Mouse (Mus musculus) embryonic facial prominence, embryonic 11.5 days (tissue): ENCODE data around the gene Slc38a10. TPM values are rescaled to one million over a fixed set of nuclear protein-coding genes. Genes with fewer than 3 reads are reported as not detected.

Source experiments
- ATAC-seq: fragments of 200-750 bp; cut with Nextera tagmentation; replicated peaks from 2 replicates; pipeline ENCODE4 v1.8.0; 2017; ENCODE audit warnings: low read depth; ENCODE audit not compliant: insufficient number of reproducible peaks, low FRiP score, low TSS enrichment
- DNase-seq: peaks from one replicate; pipeline ENCODE4 v3.0.0-alpha.2; 2015; ENCODE audit warnings: low spot score
- H3K27ac ChIP-seq: fragments of 300-500 bp; sonication (generic); replicated peaks from 2 replicates; pipeline ENCODE4 v1.5.1; 2014; ENCODE audit warnings: mild to moderate bottlenecking, low read depth, low read length, control low read depth
- H3K27me3 ChIP-seq: fragments of 300-500 bp; sonication (generic); 2 replicates; pipeline ENCODE4 v1.6.1; 2014; ENCODE audit warnings: mild to moderate bottlenecking, low read length, moderate library complexity, mixed read lengths; ENCODE audit not compliant: control insufficient read depth, insufficient read depth
- H3K36me3 ChIP-seq: fragments of 300-500 bp; sonication (generic); replicated peaks from 2 replicates; pipeline ENCODE4 v1.6.1; 2014; ENCODE audit warnings: low read depth, mild to moderate bottlenecking, low read length, moderate library complexity, mixed read lengths; ENCODE audit not compliant: control insufficient read depth, insufficient read depth
- H3K4me1 ChIP-seq: fragments of 300-500 bp; sonication (generic); 2 replicates; pipeline ENCODE4 v1.6.1; 2014; ENCODE audit warnings: low read length, mixed read lengths; ENCODE audit not compliant: control insufficient read depth, insufficient read depth
- H3K4me2 ChIP-seq: fragments of 300-500 bp; sonication (generic); 2 replicates; pipeline ENCODE4 v1.6.1; 2014; ENCODE audit warnings: low read depth, mild to moderate bottlenecking, control low read depth, low read length, moderate library complexity
- H3K4me3 ChIP-seq: fragments of 300-500 bp; sonication (generic); 2 replicates; pipeline ENCODE4 v1.5.1; 2014; ENCODE audit warnings: low read depth, low read length, control low read depth
- H3K9ac ChIP-seq: fragments of 300-500 bp; sonication (generic); replicated peaks from 2 replicates; pipeline ENCODE4 v1.6.1; 2014; ENCODE audit warnings: mild to moderate bottlenecking, control low read depth, low read length
- H3K9me3 ChIP-seq: fragments of 300-500 bp; sonication (generic); replicated peaks from 2 replicates; pipeline ENCODE4 v1.6.1; 2016; ENCODE audit warnings: mild to moderate bottlenecking, low read length, inconsistent platforms, mixed read lengths; ENCODE audit not compliant: control insufficient read depth
- WGBS: fragments of 180-500 bp; shearing (Covaris S2); extraction: QIAGEN DNeasy Blood & Tissue Kit; methylation state at CpG from one replicate; pipeline ENCODE4 v1.1.7; 2014; 5-methylcytosine and 5-hydroxymethylcytosine counted together
- polyA plus RNA-seq: library from polyadenylated mRNA; unstranded; fragments of >200 nt; fragmentation: Nextera tagmentation; extraction: Ambion mirVana; gene quantifications from 2 replicates; pipeline ENCODE4 v1.2.1, GENCODE M21; 2014

Gene Slc38a10
- 47.8 and 50.0 TPM in 2 replicates for polyA plus RNA-seq

DNA sequence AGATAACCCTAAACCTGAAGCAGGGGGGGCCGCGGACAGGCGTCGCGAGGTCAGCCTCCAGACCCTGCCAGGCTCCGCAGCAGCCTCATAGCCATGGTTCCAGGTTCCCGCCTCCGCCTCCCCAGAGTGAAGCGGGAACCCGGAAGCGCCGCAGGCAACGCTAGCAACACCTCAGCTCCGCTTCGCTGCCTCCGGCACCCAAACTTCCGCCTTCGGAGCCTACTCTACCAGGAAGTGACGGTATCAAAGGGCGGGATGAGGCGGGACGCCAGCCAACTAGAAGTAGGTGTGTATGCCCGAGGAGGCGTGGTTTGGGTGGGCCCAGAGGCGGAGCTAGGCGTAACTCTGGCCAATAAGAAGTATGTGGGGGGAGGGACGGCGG is at the start of gene Slc38a10:
Gene Slc38a10, minus strand, starts transcription at position 234 of the 382 bp plus-strand sequence.
- H3K4me3 ChIP-seq, result peak within 1 kb of the TSS; percentile 93
- DNase-seq, result peak; percentile 100
- no peaks in the 10 kb centered on the region for H3K36me3 ChIP-seq
- peak; percentile 94 for ATAC-seq
- H3K27ac ChIP-seq, result no peak within 1 kb of the TSS
- peaks cover 4% of the 10 kb centered on the region for H3K4me1 ChIP-seq
- WGBS, result under 1% methylated on average over 28 of the region's 28 CpGs
- H3K9me3 ChIP-seq, result no peaks in the 10 kb centered on the region
- no peaks in the 10 kb centered on the region for H3K27me3 ChIP-seq
- H3K9ac ChIP-seq, result peak within 1 kb of the TSS; percentile 82
- peak within 1 kb of the TSS; percentile 81 for H3K4me2 ChIP-seq

DNA sequence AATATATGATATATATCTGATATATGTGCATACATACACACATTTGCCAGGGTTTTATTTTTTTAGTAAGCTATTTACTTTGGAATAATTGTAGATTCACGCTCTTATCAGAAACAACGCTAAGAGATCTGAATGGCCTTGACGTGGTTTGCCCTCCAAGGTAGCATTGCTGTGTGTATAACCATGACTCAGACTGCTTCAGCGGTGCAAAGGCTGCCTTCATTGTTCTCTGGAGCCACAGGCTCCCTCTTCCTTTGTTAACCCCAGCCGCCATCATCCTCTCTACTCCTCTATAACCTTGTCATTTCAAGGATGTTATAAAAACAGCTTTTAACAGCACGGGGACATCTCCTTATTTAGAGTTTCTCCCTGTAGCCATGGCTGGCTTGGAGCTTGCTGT is 49.5 kb upstream of the Slc38a10 start:
- H3K27me3 ChIP-seq, result no peaks in the 10 kb centered on the region
- no peak overlapping the region for H3K4me3 ChIP-seq
- no peaks in the 10 kb centered on the region for H3K36me3 ChIP-seq
- DNase-seq (no peak), ATAC-seq (no peak)
- no peaks in the 10 kb centered on the region for H3K4me1 ChIP-seq
- 82% methylated on average over 6 of the region's 6 CpGs for WGBS
- H3K9ac ChIP-seq, result no peak overlapping the region
- no peak overlapping the region for H3K4me2 ChIP-seq
- no peak overlapping the region for H3K27ac ChIP-seq
- no peaks in the 10 kb centered on the region for H3K9me3 ChIP-seq

DNA sequence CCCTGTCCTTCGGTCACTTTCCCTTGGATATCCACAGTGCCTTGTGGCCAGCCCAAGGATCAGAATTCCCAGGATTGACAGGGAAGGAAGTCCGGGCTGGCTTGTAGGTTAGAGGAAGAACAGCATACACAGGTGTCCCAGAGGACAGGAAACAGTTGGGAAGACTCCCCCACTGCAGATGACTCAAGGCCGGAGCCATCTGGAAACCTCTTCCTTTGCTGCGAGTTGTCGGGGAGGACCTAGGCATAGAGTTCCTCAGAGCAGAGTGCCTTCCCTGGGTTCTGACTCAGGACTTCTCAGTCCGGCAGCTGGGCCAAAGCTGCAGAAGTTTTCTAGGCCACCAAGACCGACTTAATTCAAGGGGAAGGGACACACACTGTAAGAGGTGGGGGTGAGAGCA is 48.6 kb upstream of the Slc38a10 start:
- ATAC-seq, result no peak

DNA sequence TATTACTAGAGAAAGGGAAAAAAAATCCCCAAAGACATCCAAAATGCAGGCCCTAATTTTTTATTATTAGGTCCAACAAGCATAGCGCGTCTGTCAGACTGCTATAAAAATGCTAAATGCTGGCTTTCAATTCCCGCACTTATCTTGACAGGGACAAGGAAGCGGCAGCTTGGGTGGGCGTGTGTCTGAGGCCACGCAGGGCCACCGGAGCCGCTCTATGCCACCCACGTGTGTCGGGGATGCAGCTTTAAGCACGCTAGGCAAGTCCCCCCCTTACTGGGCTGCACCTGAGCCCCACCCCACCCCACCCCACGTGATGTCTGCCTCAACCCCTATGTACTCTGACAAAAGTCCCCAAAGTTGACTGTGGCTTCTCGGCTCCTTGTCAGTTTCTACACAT is 47.7 kb upstream of the Slc38a10 start:
- H3K9ac ChIP-seq, result no peak overlapping the region
- 51% methylated on average over 13 of the region's 13 CpGs for whole genome bisulfite sequencing
- H3K9me3 ChIP-seq, result no peaks in the 10 kb centered on the region
- no peaks in the 10 kb centered on the region for H3K4me1 ChIP-seq
- ATAC-seq, result no peak
- no peak overlapping the region for H3K4me2 ChIP-seq
- DNase-seq, result no peak
- H3K36me3 ChIP-seq, result no peaks in the 10 kb centered on the region
- H3K27ac ChIP-seq, result no peak overlapping the region
- H3K27me3 ChIP-seq, result no peaks in the 10 kb centered on the region
- no peak overlapping the region for H3K4me3 ChIP-seq

More for the DNA sequence above, 48.6 kb upstream of the Slc38a10 start:
- Histone ChIP-seq H3K27ac (no peak overlapping the region), H3K9me3 (no peaks in the 10 kb centered on the region), H3K9ac (no peak overlapping the region), H3K4me2 (no peak overlapping the region), H3K36me3 (no peaks in the 10 kb centered on the region), H3K4me3 (no peak overlapping the region), H3K27me3 (no peaks in the 10 kb centered on the region), H3K4me1 (no peaks in the 10 kb centered on the region)
- DNase-seq, result no peak
- WGBS, result 61% methylated on average over 7 of the region's 7 CpGs

DNA sequence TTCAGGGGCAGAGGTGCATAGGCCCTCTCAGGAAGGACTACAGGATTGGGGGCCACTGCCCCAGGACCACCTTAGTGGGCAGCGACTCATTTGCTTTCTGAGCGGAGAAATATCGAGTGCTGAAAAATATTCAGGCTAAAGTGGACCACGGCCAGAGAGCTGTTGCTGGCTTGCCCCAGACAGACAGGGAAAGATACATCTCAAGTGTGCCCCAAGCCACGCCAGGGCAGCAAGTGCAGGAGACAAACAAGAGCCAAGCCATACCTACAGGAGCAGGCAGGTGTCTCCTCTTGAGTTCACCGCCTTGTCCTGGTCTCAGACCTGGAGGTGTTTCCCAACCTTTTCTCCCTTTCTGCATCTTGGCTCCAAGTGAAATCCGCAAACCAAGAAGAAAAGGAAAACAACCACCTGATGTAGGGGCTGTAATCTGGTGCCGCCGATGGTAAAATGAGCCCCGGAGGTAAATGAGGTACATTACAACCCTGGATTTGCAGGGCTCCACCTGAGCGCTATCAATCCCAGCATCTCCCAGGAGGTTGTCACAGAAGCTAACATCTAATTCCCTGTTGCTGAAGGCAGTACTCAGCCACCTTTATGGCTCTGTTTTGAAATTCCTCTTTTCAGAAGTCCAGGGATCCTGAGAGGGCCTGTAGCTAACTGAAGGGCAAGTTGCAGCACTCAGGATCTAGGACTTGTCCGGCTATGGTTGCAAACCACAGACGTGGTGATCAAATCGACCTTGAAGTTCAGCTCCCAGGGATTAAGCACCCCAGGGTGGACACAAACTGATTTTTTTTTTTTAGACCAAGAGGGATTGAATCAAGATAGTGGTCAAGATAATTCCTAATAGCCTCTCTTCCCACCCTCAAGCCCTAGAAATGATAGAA is 39.6 kb upstream of the Slc38a10 start:
- Histone ChIP-seq H3K4me2 (peak overlapping the region; percentile 40), H3K4me3 (peak overlapping the region; percentile 74), H3K27me3 (no peaks in the 10 kb centered on the region), H3K36me3 (no peaks in the 10 kb centered on the region; the same call in 1 of the 2 replicates), H3K4me1 (no peaks in the 10 kb centered on the region; the same call in 1 of the 2 replicates), H3K9ac (peak overlapping the region; percentile 100), H3K9me3 (no peaks in the 10 kb centered on the region), H3K27ac (peak overlapping the region; percentile 97; the same call in 1 of the 2 replicates)
- ATAC-seq (no peak), DNase-seq (no peak)
- 29% methylated on average over 14 of the region's 14 CpGs for WGBS

DNA sequence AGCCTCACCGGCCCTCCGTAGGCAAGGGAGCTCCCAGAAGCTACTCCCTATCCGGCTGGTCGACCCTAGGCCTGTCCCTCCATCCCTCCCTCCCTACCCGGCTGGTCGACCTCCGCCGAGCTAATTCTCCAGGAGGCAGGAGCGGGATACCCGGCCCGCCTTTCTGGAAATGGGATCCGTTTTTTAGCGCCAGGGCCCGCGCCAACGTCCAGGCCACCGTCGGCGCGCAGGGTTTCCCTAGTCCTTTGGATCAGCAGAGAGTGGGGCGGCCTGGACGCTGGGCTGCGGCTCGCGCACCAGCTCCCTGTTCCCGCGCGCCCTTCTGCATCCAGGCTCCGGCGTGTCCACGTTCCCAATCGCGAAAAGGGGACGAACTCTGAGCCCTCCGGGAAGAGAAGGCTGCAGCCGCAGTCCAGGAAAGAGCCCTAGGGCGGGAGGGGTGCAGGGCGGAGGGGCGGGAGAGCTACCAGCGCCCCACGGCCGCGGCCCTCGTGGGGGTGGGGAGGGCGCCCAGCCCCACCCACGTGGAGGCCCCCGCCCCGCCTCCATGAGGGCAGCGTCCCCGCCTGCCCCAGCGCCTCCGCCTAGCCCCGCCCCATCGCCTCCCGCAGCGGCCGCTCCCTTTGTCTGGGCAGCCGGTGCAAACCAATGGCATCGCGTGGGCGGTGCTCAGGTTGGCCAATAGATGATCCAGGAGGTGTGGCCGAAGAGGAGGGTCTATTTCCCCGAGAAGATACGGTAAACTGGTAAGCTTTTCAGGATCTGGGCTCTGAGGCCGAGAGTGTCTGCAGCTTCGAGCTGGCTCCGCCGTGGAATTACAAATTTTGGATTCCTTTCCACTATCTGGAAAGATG is 38.5 kb upstream of the Slc38a10 start:
- Histone ChIP-seq H3K9me3 (no peaks in the 10 kb centered on the region), H3K4me1 (peaks cover 6% of the 10 kb centered on the region), H3K36me3 (no peaks in the 10 kb centered on the region; the same call in 1 of the 2 replicates), H3K4me2 (peak overlapping the region; percentile 99), H3K27me3 (no peaks in the 10 kb centered on the region), H3K9ac (peak overlapping the region; percentile 100), H3K27ac (peak overlapping the region; percentile 97), H3K4me3 (peak overlapping the region; percentile 74)
- ATAC-seq, result peak; percentile 90
- WGBS, result under 1% methylated on average over 58 of the region's 68 CpGs
- peak; percentile 99 for DNase-seq

DNA sequence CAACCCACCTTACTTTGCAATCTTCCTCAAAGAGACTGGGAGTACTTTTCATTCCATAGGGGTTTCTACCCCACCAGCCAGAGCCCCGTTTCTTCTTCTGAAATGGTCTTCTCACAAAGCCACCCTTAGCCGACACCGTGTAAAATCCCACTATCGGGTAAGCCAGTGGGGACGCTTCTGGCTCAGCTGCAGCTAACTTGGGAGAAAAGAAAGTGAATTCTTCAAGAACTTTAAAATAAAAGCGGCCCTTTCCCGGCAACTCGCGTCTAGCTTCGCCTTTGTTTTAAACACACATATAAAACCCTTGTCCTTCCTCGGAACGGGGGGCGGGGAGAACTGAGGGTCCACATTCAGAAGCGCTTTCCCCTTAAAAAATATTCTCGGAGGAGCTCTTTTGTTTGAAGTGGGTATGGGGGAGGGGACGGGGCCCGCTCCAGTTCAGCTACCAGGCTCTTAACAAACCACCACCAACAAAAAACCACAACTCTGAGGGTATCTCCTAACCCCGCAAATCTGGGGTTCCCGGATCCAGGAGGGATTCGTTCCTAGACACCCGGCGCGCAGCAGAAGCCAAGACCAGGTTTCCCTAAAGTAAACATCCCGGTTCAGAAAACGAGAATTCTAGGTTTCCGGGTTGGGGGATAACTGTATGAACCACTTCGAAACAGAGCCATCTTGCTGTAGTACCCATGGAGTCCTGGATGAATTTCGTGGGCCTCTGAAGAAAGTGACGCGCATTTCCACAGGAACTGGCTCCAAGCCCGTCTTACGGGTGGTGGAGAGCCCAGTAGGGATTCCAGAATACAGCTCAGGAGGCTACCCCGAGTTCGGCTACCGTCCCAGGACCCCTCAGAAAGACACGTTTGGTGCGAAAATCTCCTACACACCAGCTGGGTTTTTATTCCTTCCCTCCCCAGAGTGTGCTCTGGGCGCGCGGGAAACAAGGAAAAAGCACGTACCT is 37.6 kb upstream of the Slc38a10 start:
- H3K9me3 ChIP-seq, result no peaks in the 10 kb centered on the region
- WGBS, result under 1% methylated on average over 41 of the region's 41 CpGs
- peaks cover 13% of the 10 kb centered on the region for H3K4me1 ChIP-seq
- peak overlapping the region; percentile 97 for H3K27ac ChIP-seq
- ATAC-seq (no peak), DNase-seq (peak; percentile 74)
- H3K36me3 ChIP-seq, result no peaks in the 10 kb centered on the region; the same call in 1 of the 2 replicates
- no peaks in the 10 kb centered on the region for H3K27me3 ChIP-seq
- H3K9ac ChIP-seq, result peak overlapping the region; percentile 100
- H3K4me2 ChIP-seq, result peak overlapping the region; percentile 99
- H3K4me3 ChIP-seq, result peak overlapping the region; percentile 74
